Mouse (Mus musculus): Measurements from ENCODE around the gene Plekhg4. TPM values are rescaled to one million over a fixed set of nuclear protein-coding genes. Genes with fewer than 3 reads are reported as not detected.

Gene Plekhg4
- polyA plus RNA-seq, 1 experiment from 2014 or later = 0.10 TPM

- Histone ChIP-seq H3K4me1 (replicated peaks; ENCODE audit: control insufficient read depth, insufficient read depth) (peaks cover 2% of the 10 kb centered on the region; the same call in 1 of the 2 replicates), H3K27ac (replicated peaks) (no peak within 1 kb of the TSS), H3K4me2 (replicated peaks; ENCODE audit: low read depth) (peak within 1 kb of the TSS; percentile 52), H3K4me3 (ENCODE audit: low read depth, low read length) (peak within 1 kb of the TSS; percentile 28), H3K36me3 (ENCODE audit: control insufficient read depth, insufficient read depth, low read length) (no peaks in the 10 kb centered on the region), H3K27me3 (ENCODE audit: control insufficient read depth, insufficient read depth, low read length) (no peaks in the 10 kb centered on the region), H3K9ac (ENCODE audit: low read length) (0 out of 2 replicates have a peak within 1 kb of the TSS, but pooled peaks have one; percentile 8), H3K9me3 (ENCODE audit: control insufficient read depth, low read length) (no peaks in the 10 kb centered on the region)
- peak; percentile 89 for DNase-seq (ENCODE audit: low spot score)
- WGBS = 2% methylated on average over 32 of the region's 34 CpGs
- ATAC-seq (ENCODE audit: low FRiP score, low TSS enrichment) = peak; percentile 98
- peak; percentile 65 for TF ChIP-seq CTCF (IDR thresholded peaks at IDR 0.05; ENCODE audit: low read depth)
- TF ChIP-seq EP300 (optimal IDR thresholded peaks at IDR 0.05) = no peak
Measured at GRCm38 (mm10) chr8:105413391-105413790, 40.3 kb downstream of the Plekhg4 start, which contains the start of the genes Kctd19 and Lrrc36. Gene Kctd19, minus strand, starts transcription at chr8:105413502. Gene Lrrc36, plus strand, starts transcription at chr8:105413571.

GRCm38 (mm10) chr8:105418992-105419391, 45.9 kb downstream of the Plekhg4 start:
- Histone ChIP-seq H3K9me3 (ENCODE audit: control insufficient read depth, low read length) (no peaks in the 10 kb centered on the region), H3K27ac (replicated peaks) (no peak overlapping the region), H3K4me2 (replicated peaks; ENCODE audit: low read depth) (no peak overlapping the region), H3K9ac (ENCODE audit: low read length) (no peak overlapping the region), H3K4me1 (replicated peaks; ENCODE audit: control insufficient read depth, insufficient read depth) (no peaks in the 10 kb centered on the region), H3K36me3 (ENCODE audit: control insufficient read depth, insufficient read depth, low read length) (no peaks in the 10 kb centered on the region), H3K27me3 (ENCODE audit: control insufficient read depth, insufficient read depth, low read length) (no peaks in the 10 kb centered on the region), H3K4me3 (ENCODE audit: low read depth, low read length) (no peak overlapping the region)
- no peak for DNase-seq (ENCODE audit: low spot score)
- TF ChIP-seq CTCF (IDR thresholded peaks at IDR 0.05; ENCODE audit: low read depth) (peak; percentile 40; the same call in 1 of the 2 replicates), EP300 (optimal IDR thresholded peaks at IDR 0.05) (no peak)
- ATAC-seq (ENCODE audit: low FRiP score, low TSS enrichment) = no peak
- 90% methylated on average over 2 of the region's 2 CpGs for WGBS

GRCm38 (mm10) chr8:105419800-105420199, 46.7 kb downstream of the Plekhg4 start:
- H3K36me3 ChIP-seq (ENCODE audit: control insufficient read depth, insufficient read depth, low read length) = no peaks in the 10 kb centered on the region
- no peak overlapping the region for H3K27ac ChIP-seq (replicated peaks)
- no peak overlapping the region for H3K9ac ChIP-seq (ENCODE audit: low read length)
- H3K27me3 ChIP-seq (ENCODE audit: control insufficient read depth, insufficient read depth, low read length) = no peaks in the 10 kb centered on the region
- H3K9me3 ChIP-seq (ENCODE audit: control insufficient read depth, low read length) = no peaks in the 10 kb centered on the region
- no peak overlapping the region for H3K4me2 ChIP-seq (replicated peaks; ENCODE audit: low read depth)
- H3K4me3 ChIP-seq (ENCODE audit: low read depth, low read length) = no peak overlapping the region
- ATAC-seq (ENCODE audit: low FRiP score, low TSS enrichment) (no peak), DNase-seq (ENCODE audit: low spot score) (no peak)
- no peaks in the 10 kb centered on the region for H3K4me1 ChIP-seq (replicated peaks; ENCODE audit: control insufficient read depth, insufficient read depth)
- TF ChIP-seq EP300 (optimal IDR thresholded peaks at IDR 0.05) = no peak
- TF ChIP-seq CTCF (IDR thresholded peaks at IDR 0.05; ENCODE audit: low read depth) = no peak
- 64% methylated on average over 4 of the region's 4 CpGs for WGBS

GRCm38 (mm10) chr8:105422006-105422405, 48.9 kb downstream of the Plekhg4 start:
- no peak overlapping the region for H3K4me3 ChIP-seq (ENCODE audit: low read depth, low read length)
- H3K4me1 ChIP-seq (replicated peaks; ENCODE audit: control insufficient read depth, insufficient read depth) = no peaks in the 10 kb centered on the region
- WGBS = 50% methylated on average over 1 of the region's 1 CpGs
- H3K36me3 ChIP-seq (ENCODE audit: control insufficient read depth, insufficient read depth, low read length) = no peaks in the 10 kb centered on the region
- no peak overlapping the region for H3K9ac ChIP-seq (ENCODE audit: low read length)
- no peaks in the 10 kb centered on the region for H3K9me3 ChIP-seq (ENCODE audit: control insufficient read depth, low read length)
- ATAC-seq (ENCODE audit: low FRiP score, low TSS enrichment) (no peak), DNase-seq (ENCODE audit: low spot score) (no peak)
- no peak overlapping the region for H3K27ac ChIP-seq (replicated peaks)
- H3K27me3 ChIP-seq (ENCODE audit: control insufficient read depth, insufficient read depth, low read length) = no peaks in the 10 kb centered on the region
- TF ChIP-seq EP300 (optimal IDR thresholded peaks at IDR 0.05) (no peak), CTCF (IDR thresholded peaks at IDR 0.05; ENCODE audit: low read depth) (no peak)
- no peak overlapping the region for H3K4me2 ChIP-seq (replicated peaks; ENCODE audit: low read depth)

- TF ChIP-seq EP300 (optimal IDR thresholded peaks at IDR 0.05) = no peak
- TF ChIP-seq CTCF (IDR thresholded peaks at IDR 0.05; ENCODE audit: low read depth) = no peak
- H3K27me3 ChIP-seq (ENCODE audit: control insufficient read depth, insufficient read depth, low read length) = no peaks in the 10 kb centered on the region
- no peak for ATAC-seq (ENCODE audit: low FRiP score, low TSS enrichment)
- H3K9me3 ChIP-seq (ENCODE audit: control insufficient read depth, low read length) = no peaks in the 10 kb centered on the region
- H3K4me1 ChIP-seq (replicated peaks; ENCODE audit: control insufficient read depth, insufficient read depth) = no peaks in the 10 kb centered on the region
- H3K4me2 ChIP-seq (replicated peaks; ENCODE audit: low read depth) = no peak overlapping the region
- H3K9ac ChIP-seq (ENCODE audit: low read length) = no peak overlapping the region
- no peak overlapping the region for H3K27ac ChIP-seq (replicated peaks)
- no peak overlapping the region for H3K4me3 ChIP-seq (ENCODE audit: low read depth, low read length)
- DNase-seq (ENCODE audit: low spot score) = no peak
- WGBS = 38% methylated on average over 6 of the region's 6 CpGs
- H3K36me3 ChIP-seq (ENCODE audit: control insufficient read depth, insufficient read depth, low read length) = no peaks in the 10 kb centered on the region
Measured at GRCm38 (mm10) chr8:105426878-105427277, 53.8 kb downstream of the Plekhg4 start.

GRCm38 (mm10) chr8:105431743-105432515, 58.9 kb downstream of the Plekhg4 start:
- Histone ChIP-seq H3K4me1 (replicated peaks; ENCODE audit: control insufficient read depth, insufficient read depth) (no peaks in the 10 kb centered on the region), H3K9me3 (ENCODE audit: control insufficient read depth, low read length) (no peaks in the 10 kb centered on the region), H3K27ac (replicated peaks) (no peak overlapping the region), H3K4me3 (ENCODE audit: low read depth, low read length) (no peak overlapping the region), H3K36me3 (ENCODE audit: control insufficient read depth, insufficient read depth, low read length) (no peaks in the 10 kb centered on the region), H3K9ac (ENCODE audit: low read length) (no peak overlapping the region), H3K27me3 (ENCODE audit: control insufficient read depth, insufficient read depth, low read length) (no peaks in the 10 kb centered on the region), H3K4me2 (replicated peaks; ENCODE audit: low read depth) (no peak overlapping the region)
- no peak for ATAC-seq (ENCODE audit: low FRiP score, low TSS enrichment)
- TF ChIP-seq CTCF (IDR thresholded peaks at IDR 0.05; ENCODE audit: low read depth) (no peak), EP300 (optimal IDR thresholded peaks at IDR 0.05) (no peak)
- DNase-seq (ENCODE audit: low spot score) = no peak
- 52% methylated on average over 7 of the region's 7 CpGs for WGBS

Other genes starting within 250 kb of the Plekhg4 start
- not detected in 2 replicates for gene Ces4a, start 241.5 kb upstream of the Plekhg4 start, polyA plus RNA-seq (2015; fragmentation: Nextera tagmentation; extraction: Ambion mirVana)
- gene Cbfb, start 202.6 kb upstream of the Plekhg4 start, polyA plus RNA-seq (2015; fragmentation: Nextera tagmentation; extraction: Ambion mirVana) = 31.4 and 33.5 TPM in 2 replicates
- 19.1 and 21.5 TPM in 2 replicates for gene D230025D16Rik, start 148.1 kb upstream of the Plekhg4 start, polyA plus RNA-seq (2015; fragmentation: Nextera tagmentation; extraction: Ambion mirVana)
- gene B3gnt9, start 118.1 kb upstream of the Plekhg4 start, polyA plus RNA-seq (2015; fragmentation: Nextera tagmentation; extraction: Ambion mirVana) = 14.7 and 15.4 TPM in 2 replicates
- 28.6 and 30.5 TPM in 2 replicates for gene Tradd, start 108.7 kb upstream of the Plekhg4 start, polyA plus RNA-seq (2015; fragmentation: Nextera tagmentation; extraction: Ambion mirVana)
- 3.5 and 3.7 TPM in 2 replicates for gene Fbxl8, start 108.6 kb upstream of the Plekhg4 start, polyA plus RNA-seq (2015; fragmentation: Nextera tagmentation; extraction: Ambion mirVana)
- gene Hsf4, start 103.5 kb upstream of the Plekhg4 start, polyA plus RNA-seq (2015; fragmentation: Nextera tagmentation; extraction: Ambion mirVana) = 0.23 and 0.34 TPM in 2 replicates
- gene Nol3, start 97.1 kb upstream of the Plekhg4 start, polyA plus RNA-seq (2015; fragmentation: Nextera tagmentation; extraction: Ambion mirVana) = 1.2 and 1.4 TPM in 2 replicates
- gene 4931428F04Rik, start 83.4 kb upstream of the Plekhg4 start, polyA plus RNA-seq (2015; fragmentation: Nextera tagmentation; extraction: Ambion mirVana) = 1.9 and 3.0 TPM in 2 replicates
- gene Exoc3l, start 77.2 kb upstream of the Plekhg4 start, polyA plus RNA-seq (2015; fragmentation: Nextera tagmentation; extraction: Ambion mirVana) = 3.4 and 3.7 TPM in 2 replicates
- gene E2f4, start 75.6 kb upstream of the Plekhg4 start, polyA plus RNA-seq (2015; fragmentation: Nextera tagmentation; extraction: Ambion mirVana) = 31.0 and 38.5 TPM in 2 replicates
- 17.1 and 19.9 TPM in 2 replicates for gene Elmo3, start 67.7 kb upstream of the Plekhg4 start, polyA plus RNA-seq (2015; fragmentation: Nextera tagmentation; extraction: Ambion mirVana)
- gene Lrrc29, start 47.0 kb upstream of the Plekhg4 start, polyA plus RNA-seq (2015; fragmentation: Nextera tagmentation; extraction: Ambion mirVana) = 2.7 and 2.8 TPM in 2 replicates
- 105 and 111 TPM in 2 replicates for gene Tmem208, start 46.9 kb upstream of the Plekhg4 start, polyA plus RNA-seq (2015; fragmentation: Nextera tagmentation; extraction: Ambion mirVana)
- gene Fhod1, start 25.3 kb upstream of the Plekhg4 start, polyA plus RNA-seq (2015; fragmentation: Nextera tagmentation; extraction: Ambion mirVana) = 0.63 and 0.93 TPM in 2 replicates
- gene Slc9a5, start 24.4 kb upstream of the Plekhg4 start, polyA plus RNA-seq (2015; fragmentation: Nextera tagmentation; extraction: Ambion mirVana) = 0.29 and 0.40 TPM in 2 replicates
- gene Kctd19, start 40.2 kb downstream of the Plekhg4 start, polyA plus RNA-seq (2015; fragmentation: Nextera tagmentation; extraction: Ambion mirVana) = not detected in 2 replicates
- gene Lrrc36, start 40.3 kb downstream of the Plekhg4 start, polyA plus RNA-seq (2015; fragmentation: Nextera tagmentation; extraction: Ambion mirVana) = 0.08 and 0.19 TPM in 2 replicates
- gene Tppp3, start 98.3 kb downstream of the Plekhg4 start, polyA plus RNA-seq (2015; fragmentation: Nextera tagmentation; extraction: Ambion mirVana) = 89.9 and 99.8 TPM in 2 replicates
- 15.6 and 17.2 TPM in 2 replicates for gene Zdhhc1, start 123.6 kb downstream of the Plekhg4 start, polyA plus RNA-seq (2015; fragmentation: Nextera tagmentation; extraction: Ambion mirVana)
- 2.5 and 2.8 TPM in 2 replicates for gene Hsd11b2, start 145.5 kb downstream of the Plekhg4 start, polyA plus RNA-seq (2015; fragmentation: Nextera tagmentation; extraction: Ambion mirVana)
- gene Atp6v0d1, start 192.8 kb downstream of the Plekhg4 start, polyA plus RNA-seq (2015; fragmentation: Nextera tagmentation; extraction: Ambion mirVana) = 96.2 and 101 TPM in 2 replicates
- gene Ripor1, start 232.0 kb downstream of the Plekhg4 start, polyA plus RNA-seq (2015; fragmentation: Nextera tagmentation; extraction: Ambion mirVana) = 8.9 and 9.3 TPM in 2 replicates

Data from stomach, postnatal 0 days (tissue).